Mouse (Mus musculus): ENCODE measurements around the gene Ralgapa2.

- TF ChIP-seq TAL1 (IDR thresholded peaks at IDR 0.05; ENCODE audit: low read length) (no peak), GATA1 (IDR thresholded peaks at IDR 0.05; ENCODE audit: low read length) (no peak)
Observed at GRCm38 (mm10) chr2:146376293-146376692, 135.9 kb downstream of the Ralgapa2 start.

Measured in erythroblast, embryonic 14.5 days (primary cell).